Comparison of ENCODE assay signal across 13 mouse cellular contexts in the genomic region with DNA sequence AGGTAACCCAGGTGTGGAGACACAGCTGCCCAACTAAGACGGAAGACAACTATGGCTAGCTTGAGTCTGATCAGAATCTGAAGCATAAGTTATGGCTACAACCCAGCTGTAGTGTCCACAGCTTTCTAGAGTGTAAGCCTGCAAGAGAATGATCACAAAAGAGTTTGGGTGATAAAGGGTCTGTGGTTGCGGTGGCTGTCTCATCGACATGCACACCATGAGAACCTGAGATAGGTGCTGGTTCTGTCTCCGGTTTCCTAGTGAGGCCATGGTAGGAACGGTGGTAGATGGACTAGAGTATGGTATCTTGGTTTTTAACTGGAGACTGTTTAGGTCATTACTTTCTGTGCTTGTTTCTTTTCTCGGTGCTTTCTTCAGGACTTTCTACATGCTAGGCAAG.
"Had no signal": no experiment of that assay in that cellular context is flagged by ENCODE, and none has a peak within 500 bp of the region (broad histone marks: within the 10 kb centered on the region; RNA-seq: fewer than 3 reads in every experiment).

No protein-coding gene starts in this region.

- ATAC-seq: intestine, embryonic 15.5 days; lung, postnatal 0 days had no signal

- H3K27ac ChIP-seq: intestine, embryonic 15.5 days; layer of hippocampus, adult 2 months; limb, embryonic 13.5 days; midbrain, embryonic 12.5 days; stomach, embryonic 15.5 days had no signal

- DNase-seq: kidney, adult 18-20 months; kidney, postnatal 10 days; kidney, postnatal 4 days; left cerebral cortex, postnatal 4 days; lung, adult 2 months; lung, postnatal 36 days; right cerebral cortex, postnatal 14 days had no signal

- H3K4me2 ChIP-seq: intestine, embryonic 15.5 days; limb, embryonic 13.5 days; midbrain, embryonic 12.5 days; stomach, embryonic 15.5 days had no signal

- H3K9ac ChIP-seq: intestine, embryonic 15.5 days; limb, embryonic 13.5 days; midbrain, embryonic 12.5 days; stomach, embryonic 15.5 days had no signal

- H3K27me3 ChIP-seq: intestine, embryonic 15.5 days; limb, embryonic 13.5 days; midbrain, embryonic 12.5 days; stomach, embryonic 15.5 days had no signal

- H3K4me3 ChIP-seq: intestine, embryonic 15.5 days; layer of hippocampus, adult 2 months; limb, embryonic 13.5 days; midbrain, embryonic 12.5 days; stomach, embryonic 15.5 days had no signal

- H3K9me3 ChIP-seq: intestine, embryonic 15.5 days; limb, embryonic 13.5 days; midbrain, embryonic 12.5 days; stomach, embryonic 15.5 days had no signal
